Mouse (Mus musculus): Measurements from ENCODE around the gene Sec24b.
A peak's percentile ranks its signal among the peaks of the same experiment; 100 is the strongest.

The Sec24b gene

GRCm38 (mm10) chr3:130054587-130054986 lies 6.8 kb downstream of the Sec24b start:
- no peak for DNase-seq

- no peak for DNase-seq
Observed at GRCm38 (mm10) chr3:130053340-130054066, 7.8 kb downstream of the Sec24b start.

- DNase-seq: peak; percentile 58
Observed at GRCm38 (mm10) chr3:130052541-130053298, 8.6 kb downstream of the Sec24b start.

- DNase-seq: no peak
Observed at GRCm38 (mm10) chr3:130052116-130052515, 9.2 kb downstream of the Sec24b start.

GRCm38 (mm10) chr3:130040711-130041110 lies 20.6 kb downstream of the Sec24b start:
- no peak for DNase-seq

- no peak for DNase-seq
Observed at GRCm38 (mm10) chr3:130040017-130040416, 21.3 kb downstream of the Sec24b start.

GRCm38 (mm10) chr3:130028741-130029140 lies 32.6 kb downstream of the Sec24b start:
- DNase-seq: no peak

- DNase-seq: no peak
Observed at GRCm38 (mm10) chr3:130026181-130026580, 35.2 kb downstream of the Sec24b start.

GRCm38 (mm10) chr3:130025556-130025955 lies 35.8 kb downstream of the Sec24b start:
- no peak for DNase-seq

- no peak for DNase-seq
Observed at GRCm38 (mm10) chr3:130012943-130013342, 48.4 kb downstream of the Sec24b start.

- no peak for DNase-seq
Observed at GRCm38 (mm10) chr3:130011236-130011635, 50.1 kb downstream of the Sec24b start.

- DNase-seq: no peak
Observed at GRCm38 (mm10) chr3:130006141-130006540, 55.2 kb downstream of the Sec24b start.

GRCm38 (mm10) chr3:130000926-130001325 lies 60.4 kb downstream of the Sec24b start:
- DNase-seq: no peak

- no peak for DNase-seq
Observed at GRCm38 (mm10) chr3:129998526-129998925, 62.8 kb downstream of the Sec24b start.

- no peak for DNase-seq
Observed at GRCm38 (mm10) chr3:129998001-129998400, 63.4 kb downstream of the Sec24b start.

- no peak for DNase-seq
Observed at GRCm38 (mm10) chr3:129997324-129997723, 64.0 kb downstream of the Sec24b start.

GRCm38 (mm10) chr3:129987297-129987696 lies 74.1 kb downstream of the Sec24b start:
- DNase-seq: no peak

- DNase-seq: no peak
Observed at GRCm38 (mm10) chr3:129985335-129985734, 76.0 kb downstream of the Sec24b start.

GRCm38 (mm10) chr3:129984797-129985196 lies 76.6 kb downstream of the Sec24b start:
- DNase-seq: no peak

GRCm38 (mm10) chr3:129982271-129982670 lies 79.1 kb downstream of the Sec24b start:
- DNase-seq: no peak

GRCm38 (mm10) chr3:129981756-129982155 lies 79.6 kb downstream of the Sec24b start:
- no peak for DNase-seq

GRCm38 (mm10) chr3:129979510-129979909 lies 81.8 kb downstream of the Sec24b start:
- DNase-seq: no peak

GRCm38 (mm10) chr3:129978716-129979115 lies 82.6 kb downstream of the Sec24b start:
- no peak for DNase-seq

GRCm38 (mm10) chr3:129976317-129976716 lies 85.0 kb downstream of the Sec24b start:
- DNase-seq: no peak

All from kidney, postnatal 10 days (tissue).